Mouse (Mus musculus) kidney, postnatal 14 days (tissue): Measurements from ENCODE around the gene Zfp827.
A peak's percentile ranks its signal among the peaks of the same experiment; 100 is the strongest.
"Not testable (repeated sequence)": the region's sequence is repeated elsewhere in the genome, so short reads cannot be mapped to it uniquely, and the experiment has no call there.

Experiments used
- DNase-seq: peaks from one replicate; pipeline ENCODE4 v3.0.0; 2022; ENCODE audit warnings: mixed read lengths

Gene Zfp827

DNA sequence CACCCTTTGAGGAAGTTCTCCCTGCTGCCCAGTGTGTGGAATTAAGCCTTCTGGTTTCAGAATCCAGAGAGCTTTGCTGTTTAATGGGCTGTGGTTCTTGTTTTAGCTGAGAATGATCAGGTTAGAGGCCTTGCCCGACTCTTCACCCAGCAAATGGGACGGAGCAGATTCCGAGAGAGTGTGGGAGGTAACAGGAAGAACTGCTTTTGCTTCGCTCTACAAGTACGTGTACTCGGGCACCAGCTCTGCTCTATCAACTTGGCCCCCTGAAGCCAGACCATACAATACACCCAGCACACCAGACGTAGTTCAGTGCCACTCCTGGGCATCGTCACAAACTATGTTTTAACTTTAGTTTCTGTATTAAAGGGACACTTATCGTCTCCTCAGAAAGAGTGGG is 85.3 kb downstream of the Zfp827 start:
- DNase-seq = no peak

DNA sequence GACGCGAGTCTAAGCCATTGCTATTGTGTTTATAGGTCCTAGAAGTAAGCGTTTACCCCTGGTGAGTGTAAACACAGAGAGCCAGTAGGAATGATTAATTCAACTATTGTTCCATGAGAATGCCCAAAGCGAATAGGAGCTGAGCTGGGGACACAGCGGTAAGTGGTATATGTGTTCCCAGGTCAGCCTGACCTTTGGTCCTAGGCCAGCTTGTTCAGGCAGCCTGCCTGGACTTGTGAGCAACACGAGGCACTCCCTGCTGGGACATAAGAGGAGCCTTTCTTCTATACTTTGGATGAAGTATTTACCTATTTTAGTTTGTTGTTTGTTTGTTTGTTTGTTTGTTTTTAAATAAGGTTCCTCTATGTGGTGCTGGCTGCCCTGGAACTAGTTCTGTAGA is 86.3 kb downstream of the Zfp827 start:
- DNase-seq = peak; percentile 60

DNA sequence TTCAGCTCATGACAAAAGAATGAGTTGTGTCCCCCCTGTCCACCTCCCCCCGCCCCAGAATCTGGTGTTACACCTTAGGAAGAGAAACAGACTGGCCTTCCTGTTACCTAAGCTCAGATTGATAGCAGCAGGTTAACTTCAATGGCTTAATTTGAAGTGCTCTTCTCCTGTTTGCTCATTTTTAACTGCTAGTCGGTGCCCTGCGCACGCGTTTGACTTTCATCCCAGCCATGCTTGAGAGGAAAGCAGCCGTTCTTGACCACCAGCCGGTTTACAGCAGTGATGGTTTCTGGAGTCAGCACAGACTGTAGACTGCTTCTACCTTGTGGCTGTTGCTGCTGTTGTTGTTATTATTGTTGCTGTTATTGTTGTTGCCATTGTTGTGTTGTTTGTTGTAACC is 88.2 kb downstream of the Zfp827 start:
- DNase-seq = no peak

- DNase-seq = no peak
Measured at GRCm38 (mm10) chr8:79117711-79118110, 89.5 kb downstream of the Zfp827 start.

- DNase-seq = no peak
Measured at GRCm38 (mm10) chr8:79121614-79122013, 93.4 kb downstream of the Zfp827 start.

GRCm38 (mm10) chr8:79124231-79124630 is 96.0 kb downstream of the Zfp827 start:
- no peak for DNase-seq

DNA sequence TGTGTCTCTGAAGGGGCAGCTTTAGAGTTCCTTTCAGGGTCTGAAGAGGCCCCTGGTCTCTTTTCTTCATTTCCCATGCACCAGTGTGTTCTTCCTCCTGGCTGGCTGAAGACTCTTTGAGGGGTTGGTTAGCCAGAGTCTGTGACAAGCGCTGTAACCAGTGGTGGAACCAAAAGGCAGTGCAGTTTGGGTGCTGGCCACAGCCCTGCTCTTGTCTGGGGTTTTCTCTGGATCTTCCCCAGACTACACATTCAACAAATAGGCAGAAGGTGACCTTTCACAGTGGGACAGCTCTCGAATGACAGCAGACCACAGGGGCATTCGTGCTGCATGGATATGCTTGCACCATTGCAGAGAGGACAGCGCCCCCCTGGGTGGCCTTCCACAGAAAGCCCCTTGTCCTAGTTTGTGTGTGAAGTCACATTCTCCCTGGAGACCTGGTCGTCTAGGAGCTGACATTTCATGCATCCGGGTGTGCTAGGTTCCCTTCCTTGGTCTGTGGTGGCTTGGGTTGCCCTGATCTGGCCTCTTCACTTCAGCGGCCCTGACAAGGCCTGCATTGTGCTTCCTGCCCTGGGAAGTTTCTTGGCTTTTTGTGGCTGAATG is 99.1 kb downstream of the Zfp827 start:
- no peak for DNase-seq

- not testable (repeated sequence) for DNase-seq
Measured at GRCm38 (mm10) chr8:79128534-79128933, 100.3 kb downstream of the Zfp827 start.

- DNase-seq = no peak
Measured at GRCm38 (mm10) chr8:79139614-79140013, 111.4 kb downstream of the Zfp827 start.

DNA sequence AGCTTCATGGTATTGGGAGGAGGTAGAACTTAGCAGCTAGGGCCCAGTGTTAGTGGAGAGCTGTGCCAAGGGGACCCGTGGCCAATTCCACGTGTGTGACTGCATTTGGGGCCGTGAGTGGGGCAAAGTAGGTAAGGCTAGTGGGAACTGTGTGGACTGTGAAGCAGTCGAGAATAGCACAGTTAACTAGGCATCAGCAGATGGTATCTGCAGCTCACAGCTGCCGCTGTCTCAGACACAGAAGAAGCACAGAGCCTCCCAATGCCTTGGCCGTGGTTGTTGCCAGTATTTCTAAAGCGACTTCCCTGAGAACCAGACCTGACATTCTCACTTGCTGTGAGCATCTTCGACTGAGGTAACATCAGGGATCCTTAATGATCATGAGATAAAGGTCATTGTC is 112.7 kb downstream of the Zfp827 start:
- no peak for DNase-seq

GRCm38 (mm10) chr8:79141592-79141991 is 113.4 kb downstream of the Zfp827 start:
- DNase-seq = no peak

DNA sequence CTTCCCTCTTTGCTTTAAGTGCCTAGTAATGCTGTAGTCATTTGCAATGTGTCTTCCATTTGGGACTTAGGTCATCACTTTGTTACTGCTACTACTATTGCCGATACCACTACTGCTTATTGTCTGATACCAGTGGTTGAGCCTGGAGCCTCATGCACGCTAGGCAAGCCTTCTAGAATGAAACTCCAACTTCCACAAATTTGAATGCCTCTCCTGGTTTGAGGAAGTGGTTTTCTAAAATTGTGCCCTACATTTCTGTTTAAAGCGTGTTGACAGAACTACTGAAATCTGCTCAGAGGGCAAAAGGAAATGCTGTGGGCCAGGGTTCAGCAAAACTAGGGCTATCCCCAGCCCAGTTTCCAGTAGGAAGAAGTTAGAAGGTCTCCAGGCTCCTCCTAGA is 115.5 kb downstream of the Zfp827 start:
- no peak for DNase-seq

GRCm38 (mm10) chr8:79145210-79145609 is 117.0 kb downstream of the Zfp827 start:
- no peak for DNase-seq

DNA sequence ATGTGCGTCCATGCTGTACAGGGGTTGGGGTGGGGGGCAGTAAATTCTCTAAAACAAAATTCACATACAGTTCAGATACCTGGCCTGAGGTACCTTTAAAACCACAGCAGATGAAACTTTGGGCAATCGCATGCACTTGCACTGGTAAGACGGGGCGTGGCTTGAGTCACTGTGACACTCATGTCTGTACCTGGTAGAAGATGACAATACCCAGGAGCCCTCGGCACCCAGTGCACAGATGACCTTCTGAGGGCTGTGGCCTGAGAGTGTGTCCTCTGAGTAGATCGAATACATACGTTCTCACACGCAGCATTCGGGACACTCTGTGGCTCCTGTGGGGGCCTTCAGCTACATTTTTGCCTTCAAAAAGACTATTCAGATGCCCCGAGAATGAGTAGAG is 117.4 kb downstream of the Zfp827 start:
- DNase-seq = no peak

DNA sequence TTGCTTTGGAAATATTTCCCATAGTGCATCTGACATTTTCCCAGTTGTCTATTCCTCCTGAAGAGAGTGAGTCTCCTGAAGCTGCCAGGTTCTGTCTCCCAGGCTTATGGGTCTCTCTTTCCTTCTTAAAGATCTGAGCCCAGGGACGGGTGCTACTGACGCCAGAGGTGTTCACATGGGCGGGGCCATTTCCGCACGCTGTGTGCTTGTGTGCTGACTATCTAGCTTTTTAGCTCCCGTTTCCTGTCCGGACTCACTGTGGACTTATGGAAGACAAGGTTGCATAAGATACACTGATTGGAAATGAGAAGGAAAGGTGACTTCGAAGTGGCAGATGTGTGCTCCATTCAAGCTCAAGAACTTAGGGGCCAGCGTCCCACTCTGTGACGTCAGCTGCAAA is 120.6 kb downstream of the Zfp827 start:
- DNase-seq = no peak

GRCm38 (mm10) chr8:79149880-79150279 is 121.6 kb downstream of the Zfp827 start:
- no peak for DNase-seq

DNA sequence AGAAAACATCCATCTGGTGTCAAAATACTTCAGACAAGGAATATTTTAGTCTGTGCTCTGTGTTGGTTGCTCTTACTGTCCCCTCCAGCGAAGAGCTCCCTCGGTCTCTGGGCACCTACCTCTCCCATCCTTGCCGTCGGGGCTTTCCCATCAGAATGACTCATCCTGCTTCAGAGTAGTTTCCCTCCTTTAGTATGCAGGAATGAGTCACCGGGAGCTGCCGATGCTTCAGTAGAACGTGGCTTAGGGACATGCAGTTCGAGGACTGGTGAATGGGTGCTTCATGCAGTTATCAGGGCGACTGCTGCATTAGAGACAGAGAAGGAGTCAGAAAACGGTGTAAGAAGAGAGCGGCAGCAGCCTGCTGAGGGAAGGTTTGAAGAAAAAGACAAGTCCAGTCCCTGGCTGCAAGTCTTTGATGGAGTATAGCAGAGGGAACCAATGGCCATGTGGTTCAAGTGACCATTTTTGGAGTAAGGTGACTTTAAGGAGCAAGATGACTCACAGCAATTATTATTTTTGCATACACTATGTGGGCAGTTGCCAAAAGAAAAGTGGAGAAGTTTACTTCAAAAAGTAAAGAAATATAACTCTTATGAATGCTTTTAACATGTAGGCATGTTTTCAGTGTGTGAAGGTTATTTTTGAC is 122.4 kb downstream of the Zfp827 start:
- DNase-seq = no peak

DNA sequence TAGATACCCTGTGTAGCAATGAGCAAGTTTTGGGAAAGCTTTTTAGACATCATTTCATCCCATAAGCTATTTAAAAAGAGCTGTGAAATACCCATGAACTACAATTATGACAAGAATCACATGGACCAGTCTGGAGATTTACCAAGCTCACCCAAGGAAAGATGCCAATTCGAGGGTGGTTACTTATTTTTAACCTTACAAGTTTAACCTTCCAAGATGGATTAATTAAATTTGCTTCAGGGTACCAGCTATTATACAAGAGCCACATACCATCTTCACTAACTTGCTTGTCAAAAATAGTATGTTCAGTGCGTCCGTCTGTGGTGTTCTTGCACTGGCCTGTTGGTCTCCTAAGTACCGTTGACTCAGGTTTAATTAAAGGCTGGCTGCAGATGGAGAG is 123.4 kb downstream of the Zfp827 start:
- no peak for DNase-seq

DNA sequence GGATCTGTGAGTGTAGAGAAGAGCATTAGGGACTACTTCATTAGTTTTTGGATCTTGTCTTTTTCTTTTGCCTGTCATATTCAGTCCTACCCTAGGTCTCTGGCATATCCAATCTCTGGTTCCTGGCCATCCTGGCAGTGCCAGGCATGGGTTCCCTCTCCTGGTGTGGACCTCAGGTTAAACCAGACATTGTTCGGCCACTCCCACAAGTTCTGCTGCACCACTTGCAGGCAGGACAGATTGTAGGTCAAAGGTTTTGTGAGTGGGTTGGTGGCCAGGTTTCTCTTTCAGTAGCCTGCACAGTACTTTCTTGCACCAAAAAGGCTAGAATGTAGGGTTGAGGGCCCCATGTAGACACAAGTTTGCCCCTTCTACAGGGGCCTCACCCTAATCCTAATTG is 125.0 kb downstream of the Zfp827 start:
- no peak for DNase-seq

GRCm38 (mm10) chr8:79153637-79154036 is 125.4 kb downstream of the Zfp827 start:
- DNase-seq = no peak

DNA sequence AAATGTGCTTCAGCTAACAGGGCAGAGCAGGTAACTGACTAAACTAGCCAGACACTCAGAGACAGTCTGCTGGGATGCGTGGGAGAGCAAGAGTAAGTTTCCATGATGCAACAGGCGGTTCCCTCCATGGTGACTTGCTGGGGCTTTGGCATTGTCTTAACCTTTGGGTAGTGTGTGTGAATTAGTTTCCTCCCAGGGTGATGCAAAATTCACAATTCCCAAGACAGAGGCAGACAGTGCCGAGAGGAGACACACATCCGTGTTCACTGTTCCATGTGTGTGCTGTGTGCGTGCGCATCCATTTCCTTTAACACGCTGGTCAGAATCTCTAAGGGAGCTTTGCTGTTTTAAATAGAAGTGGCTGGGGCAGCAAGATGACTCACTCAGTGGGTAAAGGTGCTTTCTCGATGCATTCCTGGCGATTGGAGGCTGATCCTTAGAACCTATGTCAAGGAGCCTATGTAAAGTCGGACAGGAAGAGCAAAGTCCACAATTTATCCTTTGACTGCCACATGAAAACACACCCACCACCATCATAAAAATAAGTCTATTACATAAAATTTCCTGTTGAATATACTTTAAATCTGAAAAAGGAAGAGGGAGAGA is 127.4 kb downstream of the Zfp827 start:
- no peak for DNase-seq

DNA sequence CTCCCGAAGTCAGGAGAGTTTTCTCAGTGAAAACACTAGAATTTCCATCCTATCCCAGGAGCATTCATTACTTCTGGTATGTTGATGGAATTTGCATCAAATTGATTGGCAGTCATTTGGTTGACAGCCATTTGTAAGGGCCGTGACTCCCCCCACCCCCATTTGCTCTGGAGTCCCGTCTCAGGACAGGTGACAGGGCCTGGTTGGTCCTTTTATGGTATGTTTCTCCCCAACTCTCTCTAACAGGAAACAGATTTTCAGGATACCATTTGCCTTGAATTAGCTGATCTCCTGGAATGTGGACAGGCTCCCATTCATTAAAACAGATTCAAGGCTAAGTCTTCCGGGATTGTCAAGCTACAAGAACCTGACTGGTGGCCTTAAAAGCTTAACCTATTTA is 129.1 kb downstream of the Zfp827 start:
- no peak for DNase-seq

GRCm38 (mm10) chr8:79158357-79158756 is 130.1 kb downstream of the Zfp827 start:
- no peak for DNase-seq

DNA sequence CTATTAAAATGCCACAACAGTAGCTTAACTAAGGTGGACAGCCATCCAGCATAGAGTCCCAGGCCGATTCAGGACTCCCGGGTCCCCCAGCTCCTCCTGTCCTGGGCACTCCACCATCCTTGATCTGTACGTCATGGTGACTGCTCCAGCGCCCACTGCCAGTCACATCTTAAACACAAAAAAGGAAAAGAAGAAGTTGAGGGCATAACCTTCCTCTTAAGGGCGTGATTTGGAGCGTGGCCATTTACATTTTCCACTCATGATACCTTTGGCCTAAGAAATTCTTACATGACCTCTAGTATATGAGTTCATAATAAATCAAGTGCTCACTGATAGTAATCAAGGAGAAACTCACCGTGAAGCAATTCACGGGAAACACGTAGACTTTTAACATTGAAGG is 131.2 kb downstream of the Zfp827 start:
- no peak for DNase-seq

DNA sequence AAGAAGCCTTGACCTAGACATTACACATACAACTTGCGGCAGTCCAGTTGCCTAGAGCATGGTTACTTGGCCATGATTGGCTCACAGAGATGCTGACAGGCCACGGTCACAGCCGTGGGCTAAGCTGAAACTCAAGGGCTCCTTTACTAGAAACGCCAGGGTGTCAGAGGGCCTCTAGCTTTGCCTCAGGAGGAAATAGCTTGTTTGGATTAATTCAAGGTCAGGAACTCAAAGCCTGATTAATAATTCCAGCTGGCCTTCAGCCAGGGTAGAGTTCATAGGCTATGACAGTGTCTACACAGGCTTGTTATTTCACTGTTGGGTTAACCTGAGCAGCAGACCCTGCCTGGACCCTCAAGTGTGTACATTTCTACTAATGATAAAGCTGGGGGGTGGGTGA is 132.1 kb downstream of the Zfp827 start:
- DNase-seq = peak; percentile 77
